Mouse (Mus musculus): Measurements from ENCODE around the gene BC004004. TPM values are rescaled to one million over a fixed set of nuclear protein-coding genes. Genes with fewer than 3 reads are reported as not detected.
"Not testable (repeated sequence)": the region's sequence is repeated elsewhere in the genome, so short reads cannot be mapped to it uniquely, and the experiment has no call there.

BC004004 gene
- polyA plus RNA-seq, 1 experiment = 120 TPM

- Histone ChIP-seq H3K4me3 (peak overlapping the region; percentile 92), H3K79me2 (ENCODE audit: control insufficient read depth, insufficient read depth) (peaks cover 43% of the 10 kb centered on the region), H3K36me3 (ENCODE audit: control insufficient read depth, insufficient read depth) (peaks cover 5% of the 10 kb centered on the region), H3K27me3 (ENCODE audit: control insufficient read depth, insufficient read depth, insufficient read length) (no peaks in the 10 kb centered on the region), H3ac (ENCODE audit: control insufficient read depth, insufficient read length) (peak overlapping the region; percentile 86), H3K4me2 (ENCODE audit: low read depth) (peak overlapping the region; percentile 91)
- TF ChIP-seq TCF3 (IDR thresholded peaks at IDR 0.05; ENCODE audit: insufficient read length, low read depth) (no peak), USF1 (IDR thresholded peaks at IDR 0.05; ENCODE audit: low read depth) (no peak), MYOG (IDR thresholded peaks at IDR 0.05; ENCODE audit: control insufficient read depth in 1 of 3, insufficient read depth in 1 of 3, insufficient read length in 2 of 3, low read depth in 2 of 3) (no peak), REST (IDR thresholded peaks at IDR 0.05; ENCODE audit: insufficient read depth, insufficient read length) (no peak), MYOD1 (IDR thresholded peaks at IDR 0.05; ENCODE audit: control insufficient read depth in 1 of 3, insufficient read length in 2 of 3, low read depth in 2 of 3) (no peak), SRF (IDR thresholded peaks at IDR 0.05; ENCODE audit: control insufficient read depth, insufficient read length, low read depth) (no peak), TCF12 (IDR thresholded peaks at IDR 0.05; ENCODE audit: insufficient read depth, poor library complexity, severe bottlenecking) (no peak), CEBPB (IDR thresholded peaks at IDR 0.05; ENCODE audit: insufficient read depth, poor library complexity, severe bottlenecking) (no peak), POLR2AphosphoS2 (IDR thresholded peaks at IDR 0.05; ENCODE audit: insufficient read length, low read depth) (no peak), MAX (IDR thresholded peaks at IDR 0.05; ENCODE audit: low read depth) (no peak), E2F4 (IDR thresholded peaks at IDR 0.05; ENCODE audit: insufficient read depth) (no peak), POLR2A (IDR thresholded peaks at IDR 0.05; ENCODE audit: insufficient read length, low read depth) (no peak)
Measured at GRCm38 (mm10) chr17:29347126-29347644, 78.6 kb downstream of the BC004004 start.

DNA sequence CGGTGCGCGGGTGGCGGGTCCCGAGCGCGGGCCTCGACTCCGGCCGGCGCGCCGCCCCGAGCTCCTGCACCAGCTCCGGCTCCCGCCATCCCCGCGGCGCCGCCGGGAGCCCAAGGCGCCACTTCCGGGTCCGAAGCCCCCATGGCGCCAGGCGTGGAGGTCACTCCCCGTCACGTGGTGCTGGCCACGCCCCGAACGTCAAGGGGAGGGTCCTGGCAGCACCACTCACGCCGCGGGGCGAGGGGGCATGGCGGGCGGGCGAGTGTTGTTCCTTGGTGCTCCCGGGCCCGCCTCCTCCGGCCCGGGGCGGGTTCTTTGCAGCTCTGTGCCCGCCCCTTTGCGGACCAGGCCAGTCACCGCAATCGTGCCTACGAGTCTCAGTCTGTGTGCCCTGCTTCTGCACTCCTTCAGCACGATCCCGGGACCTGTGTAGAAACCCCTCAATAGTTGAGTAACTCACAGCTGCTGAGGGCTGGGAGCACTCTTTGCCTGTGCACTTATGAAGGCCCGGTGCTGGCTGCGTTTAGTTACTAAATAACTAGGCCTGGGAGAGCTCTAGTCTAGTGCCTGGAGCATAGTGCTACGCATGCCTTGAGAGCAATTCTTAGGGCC is 79.2 kb downstream of the BC004004 start, which contains the start of gene Mtch1:
Gene Mtch1, minus strand, starts transcription at position 290 of the 612 bp plus-strand sequence.
- Histone ChIP-seq H3K27me3 (ENCODE audit: control insufficient read depth, insufficient read depth, insufficient read length) (no peaks in the 10 kb centered on the region), H3ac (ENCODE audit: control insufficient read depth, insufficient read length) (peak within 1 kb of the TSS; percentile 86)
- TF ChIP-seq SRF (IDR thresholded peaks at IDR 0.05; ENCODE audit: control insufficient read depth, insufficient read length, low read depth) (peak; percentile 69), POLR2A (IDR thresholded peaks at IDR 0.05; ENCODE audit: insufficient read length, low read depth) (peak; percentile 64), CEBPB (IDR thresholded peaks at IDR 0.05; ENCODE audit: insufficient read depth, poor library complexity, severe bottlenecking) (no peak), POLR2AphosphoS2 (IDR thresholded peaks at IDR 0.05; ENCODE audit: insufficient read length, low read depth) (peak; percentile 79), USF1 (IDR thresholded peaks at IDR 0.05; ENCODE audit: low read depth) (peak; percentile 95), E2F4 (IDR thresholded peaks at IDR 0.05; ENCODE audit: insufficient read depth) (no peak), MAX (IDR thresholded peaks at IDR 0.05; ENCODE audit: low read depth) (no peak)

DNA sequence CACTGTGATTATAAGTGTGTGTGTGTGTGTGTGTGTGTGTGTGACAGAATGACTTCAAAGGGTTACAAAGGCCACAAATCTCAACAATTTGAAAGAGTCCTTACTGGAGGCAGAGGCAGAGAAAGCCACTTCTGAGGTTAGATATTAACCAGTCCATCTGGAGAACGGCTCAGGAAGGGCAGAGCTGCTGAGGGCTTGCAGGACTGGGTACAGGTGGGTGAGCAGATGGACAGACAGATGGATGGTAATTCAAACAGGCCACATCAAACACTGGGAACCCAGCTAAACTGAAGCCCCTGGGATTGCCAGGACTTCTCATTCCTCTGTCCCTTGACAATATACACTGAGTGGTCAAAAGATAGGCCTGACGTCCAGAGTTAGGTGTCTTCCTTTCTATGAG is 80.4 kb downstream of the BC004004 start:
- H3ac ChIP-seq (ENCODE audit: control insufficient read depth, insufficient read length) = no peak overlapping the region
- H3K4me3 ChIP-seq = no peak overlapping the region
- peaks cover 1% of the 10 kb centered on the region for H3K36me3 ChIP-seq (ENCODE audit: control insufficient read depth, insufficient read depth)
- H3K4me2 ChIP-seq (ENCODE audit: low read depth) = no peak overlapping the region
- H3K27me3 ChIP-seq (ENCODE audit: control insufficient read depth, insufficient read depth, insufficient read length) = no peaks in the 10 kb centered on the region
- TF ChIP-seq MYOG (IDR thresholded peaks at IDR 0.05; ENCODE audit: control insufficient read depth in 1 of 3, insufficient read depth in 1 of 3, insufficient read length in 2 of 3, low read depth in 2 of 3) (no peak), SRF (IDR thresholded peaks at IDR 0.05; ENCODE audit: control insufficient read depth, insufficient read length, low read depth) (no peak), POLR2AphosphoS2 (IDR thresholded peaks at IDR 0.05; ENCODE audit: insufficient read length, low read depth) (no peak), REST (IDR thresholded peaks at IDR 0.05; ENCODE audit: insufficient read depth, insufficient read length) (no peak), MYOD1 (IDR thresholded peaks at IDR 0.05; ENCODE audit: control insufficient read depth in 1 of 3, insufficient read length in 2 of 3, low read depth in 2 of 3) (no peak), TCF12 (IDR thresholded peaks at IDR 0.05; ENCODE audit: insufficient read depth, poor library complexity, severe bottlenecking) (no peak)
- peaks cover 36% of the 10 kb centered on the region for H3K79me2 ChIP-seq (ENCODE audit: control insufficient read depth, insufficient read depth)

More for the DNA sequence above, 79.2 kb downstream of the BC004004 start, which contains the start of gene Mtch1:
- peaks cover 43% of the 10 kb centered on the region for H3K79me2 ChIP-seq (ENCODE audit: control insufficient read depth, insufficient read depth)
- peaks cover 5% of the 10 kb centered on the region for H3K36me3 ChIP-seq (ENCODE audit: control insufficient read depth, insufficient read depth)
- H3K4me3 ChIP-seq = peak within 1 kb of the TSS; percentile 92
- peak within 1 kb of the TSS; percentile 99 for H3K4me2 ChIP-seq (ENCODE audit: low read depth)

DNA sequence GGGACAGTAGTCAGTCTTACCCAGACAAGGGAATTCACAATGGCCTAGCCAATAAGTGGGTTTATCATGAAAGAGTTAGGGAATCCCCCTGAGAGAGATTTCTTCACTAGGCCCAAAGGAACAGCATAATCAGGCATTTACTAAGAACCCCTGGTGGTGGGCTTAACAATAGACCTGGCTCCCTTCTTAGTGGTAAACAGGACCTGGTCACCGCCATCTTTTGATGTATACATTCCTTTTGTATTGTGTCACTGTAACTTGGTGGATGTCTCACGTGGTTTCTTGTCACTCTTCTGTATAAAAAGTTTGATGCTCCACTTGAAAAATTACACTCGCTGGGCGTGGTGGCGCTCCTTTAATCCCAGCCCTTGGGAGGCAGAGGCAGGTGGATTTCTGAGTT is 82.5 kb downstream of the BC004004 start:
- H3ac ChIP-seq (ENCODE audit: control insufficient read depth, insufficient read length); H3K36me3 ChIP-seq (ENCODE audit: control insufficient read depth, insufficient read depth); H3K27me3 ChIP-seq (ENCODE audit: control insufficient read depth, insufficient read depth, insufficient read length); H3K4me2 ChIP-seq (ENCODE audit: low read depth); H3K4me3 ChIP-seq: not testable (repeated sequence)
- H3K79me2 ChIP-seq (ENCODE audit: control insufficient read depth, insufficient read depth) = peaks cover 15% of the 10 kb centered on the region

GRCm38 (mm10) chr17:29355461-29355840 is 86.9 kb downstream of the BC004004 start:
- H3K79me2 ChIP-seq (ENCODE audit: control insufficient read depth, insufficient read depth) = no peaks in the 10 kb centered on the region
- H3K36me3 ChIP-seq (ENCODE audit: control insufficient read depth, insufficient read depth) = no peaks in the 10 kb centered on the region
- H3K4me3 ChIP-seq = no peak overlapping the region
- H3K4me2 ChIP-seq (ENCODE audit: low read depth) = peak overlapping the region; percentile 69
- TF ChIP-seq POLR2A (IDR thresholded peaks at IDR 0.05; ENCODE audit: insufficient read length, low read depth) (no peak), E2F4 (IDR thresholded peaks at IDR 0.05; ENCODE audit: insufficient read depth) (no peak), MYOD1 (IDR thresholded peaks at IDR 0.05; ENCODE audit: control insufficient read depth in 1 of 3, insufficient read length in 2 of 3, low read depth in 2 of 3) (no peak), POLR2AphosphoS2 (IDR thresholded peaks at IDR 0.05; ENCODE audit: insufficient read length, low read depth) (no peak), CEBPB (IDR thresholded peaks at IDR 0.05; ENCODE audit: insufficient read depth, poor library complexity, severe bottlenecking) (no peak), MYOG (IDR thresholded peaks at IDR 0.05; ENCODE audit: control insufficient read depth in 1 of 3, insufficient read depth in 1 of 3, insufficient read length in 2 of 3, low read depth in 2 of 3) (no peak)
- no peaks in the 10 kb centered on the region for H3K27me3 ChIP-seq (ENCODE audit: control insufficient read depth, insufficient read depth, insufficient read length)
- H3ac ChIP-seq (ENCODE audit: control insufficient read depth, insufficient read length) = no peak overlapping the region
